Mouse (Mus musculus): ENCODE measurements at regions not wholly inside any gene's neighbourhood (a gene's known extent, or its start where the extent isn't known, plus 50 kb on each side); places are given as distances from the start of the nearest gene placed in this dataset.
"Not testable (repeated sequence)": the region's sequence is repeated elsewhere in the genome, so short reads cannot be mapped to it uniquely, and the experiment has no call there.

DNA sequence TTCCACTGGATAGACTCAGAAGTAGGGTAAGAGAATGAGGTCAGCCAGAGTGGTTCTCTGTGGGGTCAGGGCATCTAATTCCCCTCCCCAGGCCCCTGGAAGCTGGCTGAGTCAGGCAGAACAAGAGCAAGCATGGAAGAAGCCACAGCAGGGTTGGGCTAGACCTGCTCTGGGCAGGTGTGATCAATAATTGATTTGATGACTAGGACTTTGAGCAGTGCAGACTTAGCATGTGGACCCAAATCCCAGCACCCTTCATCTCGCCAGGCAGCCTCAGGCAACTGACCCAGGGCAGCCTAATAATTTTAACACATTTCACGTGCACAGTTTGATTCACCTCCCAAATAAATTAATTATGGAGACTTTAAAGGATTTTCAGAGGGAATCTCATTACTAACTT lies 67.2 kb downstream of the Qdpr start:
- no peak for DNase-seq (ENCODE audit: low read depth, low spot score)

DNA sequence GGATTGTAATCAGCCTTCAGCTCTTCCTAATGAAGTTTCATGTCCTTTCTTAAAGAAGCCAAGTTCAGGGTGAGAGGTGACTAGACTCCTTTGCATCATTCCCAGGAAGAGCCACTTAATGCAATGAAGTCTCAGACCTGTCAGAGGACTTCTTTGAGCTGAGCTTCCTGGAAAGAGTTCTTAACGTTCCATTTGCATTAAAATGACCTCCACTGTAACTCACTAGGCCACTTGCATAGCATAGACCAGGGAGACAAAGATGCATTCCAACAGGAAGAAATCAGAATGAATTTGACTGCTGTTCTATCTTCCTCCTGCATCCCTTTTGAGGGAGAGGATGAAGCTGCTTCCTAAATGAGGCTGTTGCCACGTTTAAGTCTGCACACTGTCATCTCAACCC lies 71.5 kb downstream of the Qdpr start:
- no peak for DNase-seq (ENCODE audit: low read depth, low spot score)

DNA sequence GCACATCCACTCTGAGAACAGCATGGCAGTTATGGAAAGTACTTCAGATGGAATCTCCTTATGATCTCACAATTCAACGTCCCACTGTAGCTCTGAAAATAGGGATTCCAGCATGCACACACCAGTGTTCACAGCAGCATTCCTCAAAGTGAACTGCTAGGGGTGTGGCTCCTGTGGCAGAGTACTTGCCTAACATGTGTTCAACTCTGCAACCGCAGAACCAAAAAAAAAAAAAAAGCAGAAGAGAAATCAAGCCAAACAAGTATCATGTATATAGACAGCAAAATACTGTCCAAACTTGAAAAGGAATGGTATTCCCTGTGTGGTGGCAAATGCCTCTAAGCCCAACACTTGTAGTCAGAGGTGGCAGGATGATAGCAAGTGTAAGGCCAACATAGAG lies 77.0 kb downstream of the Qdpr start:
- no peak for DNase-seq (ENCODE audit: low read depth, low spot score)

DNA sequence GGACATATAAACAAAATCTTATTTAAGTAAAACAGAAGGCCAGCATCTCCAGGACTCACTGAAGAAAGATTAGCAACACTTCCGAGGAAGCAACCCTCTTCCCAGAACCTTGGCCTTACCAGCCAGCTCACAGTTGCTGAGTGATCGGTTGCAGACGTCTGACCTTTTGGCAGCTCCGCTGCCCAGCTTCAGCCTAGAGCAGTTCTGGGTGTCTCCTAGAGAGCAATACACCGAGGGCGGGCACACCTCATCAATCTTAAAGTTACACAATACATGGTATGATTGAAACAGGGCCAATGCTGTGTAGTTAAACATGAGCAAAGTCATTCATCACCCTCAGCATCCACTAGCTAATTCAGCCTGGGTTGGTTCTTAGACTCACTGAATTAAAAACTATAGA lies 81.6 kb downstream of the Qdpr start:
- no peak for DNase-seq (ENCODE audit: low read depth, low spot score)

DNA sequence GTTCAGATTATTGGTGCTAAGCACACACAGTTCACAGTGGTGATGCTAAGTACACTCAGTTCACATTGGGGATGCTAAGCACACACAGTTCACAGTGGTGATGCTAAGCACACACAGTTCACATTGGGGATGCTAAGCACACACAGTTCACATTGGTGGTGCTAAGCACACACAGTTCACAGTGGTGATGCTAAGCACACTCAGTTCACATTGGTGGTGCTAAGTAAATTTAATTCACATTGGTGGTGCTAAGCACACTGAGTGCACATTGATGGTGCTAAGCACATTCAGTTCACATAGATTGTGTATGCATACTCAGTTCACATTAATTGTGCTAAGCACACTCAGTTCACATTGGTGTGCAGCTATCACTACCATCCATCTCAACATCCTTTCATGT lies 89.8 kb downstream of the Qdpr start:
- DNase-seq (ENCODE audit: low read depth, low spot score), result no peak

DNA sequence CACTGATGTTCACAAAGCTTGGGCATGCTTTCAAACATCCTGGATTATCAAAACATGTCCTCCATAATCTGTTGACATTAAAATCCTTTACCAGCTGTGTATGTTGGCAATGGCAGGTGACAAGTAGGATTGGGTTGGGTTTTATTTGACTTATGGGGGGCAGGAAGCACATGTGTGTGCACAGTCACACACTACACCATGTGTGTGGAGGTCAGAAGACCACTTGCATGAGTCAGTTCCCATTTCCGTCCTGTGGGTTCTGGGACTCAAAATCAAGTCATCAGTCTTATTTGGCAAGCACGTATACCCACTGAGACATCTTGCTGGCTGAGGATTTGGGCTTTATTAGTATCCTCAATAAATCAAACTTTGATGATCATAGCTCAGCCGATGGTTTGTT lies 109.6 kb downstream of the Qdpr start:
- DNase-seq (ENCODE audit: low read depth, low spot score), result no peak

DNA sequence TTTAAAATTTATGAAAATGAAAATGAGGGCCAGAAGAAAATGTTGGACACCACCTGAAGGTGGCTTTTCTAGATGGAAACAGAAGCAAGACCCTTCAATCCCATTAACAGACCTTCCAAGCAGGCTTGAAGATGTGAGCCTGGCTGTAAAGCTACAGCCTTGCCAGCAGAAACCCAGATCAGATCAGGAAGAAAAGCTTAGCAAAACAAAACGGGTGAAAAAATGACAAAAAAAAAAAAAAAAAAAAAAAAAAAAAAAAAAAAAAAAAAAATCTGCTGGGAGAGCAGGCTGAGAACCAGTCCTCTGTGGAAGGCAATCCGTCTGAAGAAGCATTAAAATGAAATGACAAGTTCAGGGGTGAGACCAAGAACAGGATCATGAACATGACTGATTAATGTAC lies 113.2 kb downstream of the Qdpr start:
- no peak for DNase-seq (ENCODE audit: low read depth, low spot score)

DNA sequence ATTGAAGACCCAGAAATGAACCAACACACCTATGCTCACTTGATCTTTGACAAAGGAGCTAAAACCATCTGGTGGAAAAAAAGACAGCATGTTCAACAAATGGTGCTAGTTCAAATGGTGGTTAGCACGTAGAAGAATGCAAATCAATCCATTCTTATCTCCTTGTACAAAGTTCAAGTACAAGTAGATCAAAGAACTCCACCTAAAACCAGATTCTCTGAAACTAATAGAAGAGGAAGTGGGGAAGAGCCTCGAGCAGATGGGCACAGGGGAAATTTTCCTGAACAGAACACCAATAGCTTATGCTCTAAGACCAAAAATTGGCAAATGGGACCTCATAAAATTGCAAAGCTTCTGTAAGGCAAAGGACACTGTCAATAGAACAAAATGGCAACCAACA lies 125.6 kb downstream of the Qdpr start:
- not testable (repeated sequence) for DNase-seq (ENCODE audit: low read depth, low spot score)

DNA sequence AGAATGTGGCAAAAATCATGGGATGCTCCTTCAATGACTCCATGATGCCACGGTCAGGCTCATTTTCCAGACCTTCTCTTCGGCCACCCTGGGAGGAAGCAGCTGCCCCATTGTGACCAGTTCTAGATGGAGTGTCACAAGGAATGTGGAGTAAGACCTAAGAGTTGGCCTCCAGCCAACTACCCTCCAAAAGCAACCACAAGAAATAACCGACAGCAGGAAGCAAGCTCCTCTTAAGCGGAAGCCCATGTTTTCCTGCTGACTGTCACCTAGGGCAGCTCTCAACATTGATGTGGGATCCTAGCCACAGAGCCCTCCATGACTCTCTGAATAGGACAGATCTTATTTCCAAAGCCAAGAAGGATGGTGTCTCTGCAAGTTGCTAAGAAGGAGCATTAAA lies 126.5 kb downstream of the Qdpr start:
- DNase-seq (ENCODE audit: low read depth, low spot score), result no peak

DNA sequence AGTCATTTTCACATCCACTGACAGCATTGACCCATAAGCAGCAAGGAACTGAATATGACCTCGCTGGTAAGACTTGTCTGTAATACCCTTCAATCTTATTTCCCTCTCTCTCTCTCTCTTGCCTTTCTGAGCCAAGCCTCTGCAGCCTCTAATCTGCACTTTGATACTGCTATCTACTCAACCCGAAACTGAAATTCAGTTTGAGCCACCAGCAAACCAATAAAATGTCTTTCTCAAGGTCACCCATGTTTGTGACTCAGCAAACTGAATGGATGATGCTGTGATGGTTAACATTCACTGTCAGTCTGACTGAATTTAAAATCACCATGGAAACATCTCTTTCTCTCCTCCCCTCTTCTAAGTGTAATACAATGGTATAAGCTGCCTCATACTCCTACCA lies 132.0 kb downstream of the Qdpr start:
- DNase-seq (ENCODE audit: low read depth, low spot score), result no peak

DNA sequence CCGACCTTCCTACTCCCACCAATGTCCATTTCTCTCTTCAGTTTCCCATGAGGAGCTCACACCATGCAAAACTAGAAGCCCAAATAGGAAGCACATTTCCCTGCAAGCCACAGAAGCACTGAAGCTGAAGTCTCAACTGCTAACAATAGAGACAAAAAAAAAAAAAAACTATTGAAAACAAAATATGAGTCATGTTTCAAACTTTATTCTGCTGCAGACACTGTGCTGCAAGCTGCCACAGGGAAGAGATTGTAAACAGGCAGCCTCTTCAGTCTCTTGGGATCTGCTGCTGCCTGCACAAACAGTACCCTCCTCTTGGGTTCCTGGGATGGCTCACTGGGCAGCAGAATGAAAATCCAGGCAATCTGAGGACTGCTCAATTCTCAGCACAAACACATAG lies 148.9 kb downstream of the Qdpr start:
- peak; percentile 64 for DNase-seq (ENCODE audit: low read depth, low spot score)

DNA sequence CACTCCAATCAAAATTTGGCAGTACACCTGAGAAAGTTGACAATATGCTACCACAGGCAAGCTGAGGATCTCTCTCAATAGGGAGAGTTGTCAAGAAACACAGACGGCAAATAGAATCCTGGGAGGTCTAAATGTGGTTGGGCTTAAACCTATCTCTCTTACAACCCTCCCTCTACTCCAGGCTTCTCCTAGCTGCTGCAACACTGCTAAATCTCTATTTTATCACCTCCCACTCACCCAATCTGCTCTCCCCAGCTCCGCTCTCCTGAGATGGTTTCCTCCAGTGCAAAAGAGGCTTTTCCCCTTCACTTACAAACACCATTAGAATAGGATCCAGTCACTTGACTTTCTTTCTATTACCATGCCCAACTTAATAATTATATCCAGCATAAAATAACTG lies 151.2 kb downstream of the Qdpr start:
- DNase-seq (ENCODE audit: low read depth, low spot score), result peak; percentile 97

DNA sequence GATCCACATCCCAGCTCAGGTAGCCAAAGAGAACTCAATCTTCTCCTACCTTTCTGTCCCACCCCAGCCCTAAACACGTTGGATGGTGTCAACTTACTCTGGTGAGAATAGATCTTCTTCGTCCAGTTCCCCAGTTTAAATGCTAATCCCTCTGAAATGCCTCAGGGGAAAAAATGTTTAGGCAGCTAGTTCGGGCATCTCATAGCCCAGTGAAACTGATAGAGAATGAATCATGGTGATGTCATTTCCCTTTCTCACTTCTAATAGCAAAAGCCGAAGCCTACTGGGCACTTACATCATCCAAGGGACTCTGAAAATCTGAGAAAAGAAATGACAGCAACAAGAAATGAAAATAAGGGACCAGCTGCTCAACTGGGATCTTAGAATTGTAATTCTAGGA lies 154.9 kb downstream of the Qdpr start:
- no peak for DNase-seq (ENCODE audit: low read depth, low spot score)

DNA sequence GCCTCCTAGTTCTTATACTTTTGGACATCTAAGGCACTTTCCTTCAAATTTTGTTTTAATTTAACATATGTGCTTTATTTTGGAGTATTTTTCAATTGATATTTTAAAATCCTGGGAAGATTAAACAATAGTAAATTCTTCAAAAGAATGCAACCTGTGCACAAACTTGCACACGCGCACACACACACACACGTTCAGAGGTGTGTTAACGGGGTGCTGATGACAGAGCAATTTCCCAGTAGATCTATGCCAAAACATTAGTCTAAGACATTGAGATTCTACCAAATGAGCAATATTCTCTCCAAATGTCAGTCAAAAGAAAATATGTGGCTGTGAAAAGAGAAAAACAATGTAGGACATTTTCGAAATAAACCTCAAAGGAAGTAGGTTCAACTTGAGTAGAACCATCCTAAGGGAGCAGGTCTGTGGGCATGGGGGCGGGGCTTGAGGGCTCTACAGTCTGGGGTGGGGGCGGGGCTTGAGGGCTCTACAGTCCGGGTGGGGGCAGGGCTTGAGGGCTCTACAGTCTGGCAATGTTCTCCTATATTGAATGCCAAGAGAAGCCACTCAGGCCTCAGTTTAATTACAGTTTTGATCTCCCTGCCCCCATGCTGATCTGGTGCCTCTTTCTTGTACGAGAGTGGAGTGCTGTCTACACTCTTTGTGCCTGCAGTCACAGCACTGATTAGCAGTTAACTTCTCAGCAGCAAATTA lies 157.0 kb downstream of the Qdpr start:
- DNase-seq (ENCODE audit: low read depth, low spot score), result no peak

DNA sequence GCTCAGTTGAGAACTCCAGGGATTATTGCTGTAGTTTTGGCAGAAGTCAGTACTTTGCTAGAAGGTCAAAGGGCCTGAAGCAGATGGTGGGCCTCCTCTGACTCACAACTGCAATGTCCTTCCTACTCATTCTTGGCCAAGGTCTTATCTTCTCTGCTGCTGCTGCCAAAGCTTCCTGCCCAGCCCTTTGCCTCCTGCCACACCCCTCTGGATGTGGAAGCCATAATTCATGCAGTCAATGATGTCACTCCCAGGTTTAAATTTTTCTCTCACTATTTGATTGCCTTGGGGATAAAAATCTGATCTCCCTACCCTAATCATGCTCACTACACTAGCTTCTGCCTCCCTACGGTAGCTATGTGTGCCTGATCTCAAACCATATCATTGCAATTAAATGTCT lies 157.7 kb downstream of the Qdpr start:
- no peak for DNase-seq (ENCODE audit: low read depth, low spot score)

DNA sequence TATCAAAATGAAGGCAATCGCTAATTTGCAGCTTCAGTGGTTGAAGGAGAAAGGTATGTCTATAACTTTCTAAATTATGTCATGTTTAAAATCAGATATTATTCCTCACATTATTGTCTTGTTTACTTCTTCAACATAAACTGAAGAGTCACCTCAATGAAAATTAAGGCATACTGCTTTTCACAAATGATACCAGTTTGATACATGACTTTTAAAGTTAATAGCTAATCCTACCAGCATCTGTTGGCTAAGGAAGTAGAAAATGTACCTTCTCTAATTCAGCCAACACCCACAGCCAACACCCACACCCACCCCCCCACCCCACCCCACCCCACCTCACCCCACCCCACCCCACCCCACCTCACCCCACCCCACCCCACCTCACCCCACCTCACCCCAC lies 158.3 kb downstream of the Qdpr start:
- no peak for DNase-seq (ENCODE audit: low read depth, low spot score)

DNA sequence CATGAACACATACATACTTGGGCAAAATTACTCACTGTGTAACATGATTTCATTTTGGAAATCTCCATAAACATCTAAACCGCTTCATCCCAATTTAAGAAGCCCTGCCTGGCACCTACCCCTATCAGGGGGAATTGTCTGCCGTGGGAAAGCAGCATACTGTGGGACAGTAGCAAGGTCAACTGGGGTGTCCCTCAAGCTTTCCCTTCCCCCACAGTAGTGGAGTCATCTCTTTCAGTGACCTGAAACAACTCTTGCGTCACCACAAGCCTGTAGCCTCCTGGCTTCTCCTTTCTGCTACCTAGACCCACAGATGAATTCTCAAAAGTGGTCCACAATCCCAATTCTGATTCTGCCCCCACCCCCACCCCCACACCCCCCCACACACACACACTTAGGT lies 158.8 kb downstream of the Qdpr start:
- DNase-seq (ENCODE audit: low read depth, low spot score), result no peak

DNA sequence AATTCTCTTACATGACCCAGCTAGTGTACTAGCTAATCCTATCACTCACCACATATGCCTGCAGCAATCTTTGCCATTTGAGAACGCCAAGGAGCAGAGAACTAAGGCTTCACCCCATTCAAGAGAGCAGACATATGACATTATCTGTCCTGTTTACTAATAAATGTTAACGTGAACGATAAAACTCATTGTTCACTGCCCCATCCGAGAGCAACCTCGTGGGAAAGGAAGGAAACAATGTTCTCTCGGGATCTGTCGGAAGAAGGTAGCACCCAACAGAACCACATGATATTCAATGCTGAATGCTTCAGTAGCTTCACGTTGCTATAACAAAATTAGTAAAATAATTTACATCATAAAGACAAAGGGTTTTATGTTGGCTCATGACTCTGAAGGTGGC lies 163.6 kb downstream of the Qdpr start:
- no peak for DNase-seq (ENCODE audit: low read depth, low spot score)

DNA sequence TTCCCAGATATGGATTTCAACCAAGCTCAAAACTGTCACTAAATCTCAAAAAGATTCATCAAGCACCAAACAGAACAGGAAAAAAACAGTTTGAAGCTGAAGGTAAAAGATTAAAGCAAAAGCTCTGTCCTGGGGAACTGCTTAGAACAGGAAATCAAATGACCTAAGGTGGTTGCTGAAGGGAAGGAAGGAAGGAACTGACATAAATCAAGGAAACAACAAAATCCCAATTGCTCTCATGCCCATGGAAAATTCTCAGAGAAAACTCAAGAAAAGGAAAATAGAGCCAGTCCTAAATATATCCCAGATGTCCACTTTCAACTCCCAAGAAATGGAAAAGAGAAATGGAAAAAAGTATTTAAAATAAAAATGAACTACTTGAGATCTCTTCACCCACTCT lies 165.4 kb downstream of the Qdpr start:
- DNase-seq (ENCODE audit: low read depth, low spot score), result no peak

DNA sequence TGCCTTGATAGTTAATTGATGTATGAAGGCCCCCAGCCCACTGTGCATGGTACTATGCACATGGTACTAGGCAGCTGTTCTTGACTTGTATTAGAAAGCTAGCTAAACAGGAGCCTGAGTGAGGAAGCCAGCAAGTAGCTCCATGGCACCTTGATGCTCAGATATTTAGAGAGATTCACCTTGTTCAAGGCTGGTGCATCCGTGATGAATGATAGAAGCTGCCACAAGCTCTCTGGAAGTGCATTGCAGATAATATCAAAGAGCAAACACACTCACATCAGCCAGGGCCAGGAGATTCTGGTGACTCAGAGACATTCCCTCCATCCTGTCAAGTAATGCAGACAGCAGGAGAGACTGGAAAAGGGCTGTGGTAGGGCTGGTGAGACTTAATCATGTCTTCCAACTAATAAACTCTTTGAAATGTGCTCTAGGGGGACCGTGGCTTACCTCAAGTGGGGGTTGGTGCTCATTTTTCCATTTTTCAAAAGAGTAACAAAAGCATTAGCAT lies 166.1 kb downstream of the Qdpr start:
- DNase-seq (ENCODE audit: low read depth, low spot score), result no peak

DNA sequence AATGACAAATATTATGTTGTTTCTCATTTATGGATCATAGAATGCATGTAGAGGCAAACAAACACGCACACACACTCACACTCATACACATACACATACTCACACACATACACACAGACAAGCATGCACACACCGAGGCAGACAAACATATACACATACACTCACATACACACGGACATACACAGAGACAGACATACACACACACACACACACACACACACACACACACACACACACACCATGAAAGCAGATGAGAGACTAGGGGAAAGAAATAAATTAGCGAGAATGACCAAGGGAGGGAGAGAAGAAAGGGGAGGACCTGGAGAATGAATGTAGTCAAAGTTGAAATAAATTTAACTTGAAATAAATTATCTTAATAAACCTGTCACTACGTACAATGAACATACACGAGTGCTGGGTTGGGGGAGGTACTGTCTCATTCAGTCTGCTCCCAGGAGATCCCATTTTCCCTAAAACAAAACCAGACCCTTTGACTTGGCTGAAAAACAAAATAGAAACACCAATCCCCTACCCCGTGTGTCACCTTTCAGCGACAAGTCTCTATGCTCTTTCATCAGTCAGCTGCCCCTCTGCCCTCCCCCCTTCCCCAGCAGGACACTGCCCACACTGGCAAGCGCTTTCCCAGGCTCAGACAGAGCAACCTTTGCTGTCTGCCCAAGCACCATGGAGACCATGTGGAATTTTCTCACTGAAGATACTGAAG lies 167.7 kb downstream of the Qdpr start:
- DNase-seq (ENCODE audit: low read depth, low spot score), result no peak

DNA sequence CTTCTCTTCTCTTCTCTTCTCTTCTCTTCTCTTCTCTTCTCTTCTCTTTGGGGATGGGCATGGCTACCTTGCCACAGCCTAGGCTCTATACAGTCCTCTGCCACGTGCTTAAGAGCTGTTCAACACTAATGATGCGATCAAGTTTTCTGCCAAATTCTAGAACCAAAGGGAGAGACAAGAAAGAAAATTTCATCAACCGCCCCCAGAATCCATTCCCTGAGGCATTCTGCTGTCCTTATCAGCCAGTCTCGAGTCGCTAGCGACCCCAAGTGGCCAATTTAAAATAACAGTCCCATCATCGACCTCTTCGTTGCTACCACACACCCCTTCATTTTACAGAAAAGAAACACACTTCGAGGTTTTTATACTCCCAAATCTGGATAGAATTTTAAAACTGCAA lies 171.5 kb downstream of the Qdpr start:
- DNase-seq (ENCODE audit: low read depth, low spot score), result peak; percentile 81

DNA sequence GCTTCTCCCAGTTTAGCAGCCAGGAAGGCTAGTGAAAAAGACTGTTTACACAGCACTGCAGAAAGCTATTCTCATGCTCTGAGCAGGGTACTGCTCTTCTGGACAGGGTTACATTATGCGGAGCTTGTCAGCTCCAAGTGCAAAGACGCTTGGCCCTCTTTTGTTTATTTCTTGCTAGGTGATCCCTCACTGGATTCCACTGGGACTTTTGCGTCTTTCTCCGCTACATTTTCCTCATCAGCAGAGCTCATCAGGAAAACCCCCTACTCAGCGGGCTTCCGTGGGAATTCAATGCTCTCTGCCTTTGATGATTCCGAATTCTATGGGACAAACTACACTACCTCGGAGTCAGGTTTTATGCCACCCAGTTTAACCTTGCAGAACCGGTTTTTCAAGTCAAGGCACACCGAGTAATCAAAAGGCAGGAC lies 172.0 kb downstream of the Qdpr start:
- no peak for DNase-seq (ENCODE audit: low read depth, low spot score)
